Mouse (Mus musculus) embryo, embryonic 10.5 days (tissue): Measurements from ENCODE around the gene Arpc3.

Experiments
- DNase-seq: peaks from one replicate; pipeline ENCODE4 v3.0.0-alpha.2; 2015; ENCODE audit warnings: low spot score

The Arpc3 gene

DNA sequence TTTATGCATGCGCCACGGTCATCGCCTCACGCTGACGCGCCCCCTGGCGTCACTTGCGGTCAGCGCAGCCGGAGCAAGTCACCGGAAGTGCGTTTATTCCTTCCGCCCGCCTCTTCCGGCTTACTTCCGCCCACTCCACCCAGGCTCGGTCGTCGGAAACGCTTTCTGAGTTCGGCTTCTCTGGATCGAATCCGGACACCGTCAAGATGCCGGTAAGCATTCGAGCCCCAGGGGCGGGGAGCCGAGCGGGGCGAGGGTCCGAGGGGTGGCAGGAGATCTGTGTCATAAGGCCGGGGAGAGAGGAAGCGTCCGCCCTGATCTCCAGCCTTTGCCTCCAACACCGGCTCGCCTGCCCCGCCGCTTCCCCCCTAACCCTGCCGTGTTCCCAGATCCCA is at the start of gene Arpc3:
Arpc3 (plus strand) TSS at position 93 of the 395 bp plus-strand sequence.
- DNase-seq = peak; percentile 92

DNA sequence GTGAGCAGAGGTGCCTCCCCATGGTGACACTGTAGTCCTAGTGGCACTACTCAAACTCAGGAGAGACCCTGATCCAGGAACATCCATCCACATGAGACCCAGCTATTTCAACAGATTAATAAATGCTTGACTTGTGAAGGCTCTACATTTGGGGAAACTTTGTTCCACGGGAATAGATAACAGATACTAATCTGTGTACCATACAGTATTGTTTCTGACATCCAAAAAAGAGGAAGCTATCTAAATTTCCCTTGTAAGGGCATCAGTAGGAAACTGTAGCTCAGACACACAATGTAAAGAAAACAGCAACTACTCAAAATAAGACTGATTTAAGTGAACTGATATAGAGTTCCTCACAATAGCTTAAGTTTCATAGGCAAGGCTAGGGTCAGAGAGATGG is 48.8 kb upstream of the Arpc3 start:
- DNase-seq = no peak

DNA sequence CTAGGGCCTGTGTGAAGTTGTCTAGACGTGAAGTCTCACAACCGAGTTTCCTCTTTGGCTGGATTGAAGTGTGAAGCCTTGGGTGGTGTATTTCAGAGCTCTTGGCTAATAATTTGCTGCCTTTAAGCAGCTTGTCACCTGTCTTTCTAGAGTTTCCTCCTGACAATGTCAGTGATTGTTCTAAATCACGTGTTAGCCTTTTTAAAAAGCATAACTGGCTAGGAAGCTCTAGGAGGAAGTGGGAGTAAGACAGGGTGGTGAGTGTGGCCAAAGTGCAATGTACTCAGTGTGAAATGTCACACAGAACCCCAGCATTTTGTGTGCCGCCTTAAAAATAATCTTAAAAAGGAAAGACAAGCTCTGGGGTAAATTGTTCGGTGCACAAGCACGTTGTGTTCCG is 47.9 kb upstream of the Arpc3 start:
- no peak for DNase-seq

DNA sequence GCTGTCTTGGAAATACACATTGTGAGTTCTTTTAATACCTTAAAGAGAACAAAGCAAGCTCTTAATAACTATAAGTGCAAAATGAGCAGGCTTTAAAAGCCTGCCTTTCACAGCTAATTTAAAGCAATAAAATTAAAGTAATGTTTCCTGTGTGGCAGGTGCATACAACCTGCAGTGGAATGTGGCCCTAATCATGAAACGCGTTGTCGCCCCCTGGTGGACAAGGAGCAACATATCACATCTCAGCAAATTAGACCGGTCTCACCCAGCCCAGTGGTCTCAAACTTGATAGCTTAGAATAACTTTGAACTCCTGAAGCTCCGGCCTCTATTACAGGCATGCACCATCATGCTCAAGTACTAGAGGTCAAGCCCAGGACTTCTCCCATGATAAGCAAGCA is 47.4 kb upstream of the Arpc3 start:
- DNase-seq = peak; percentile 88

DNA sequence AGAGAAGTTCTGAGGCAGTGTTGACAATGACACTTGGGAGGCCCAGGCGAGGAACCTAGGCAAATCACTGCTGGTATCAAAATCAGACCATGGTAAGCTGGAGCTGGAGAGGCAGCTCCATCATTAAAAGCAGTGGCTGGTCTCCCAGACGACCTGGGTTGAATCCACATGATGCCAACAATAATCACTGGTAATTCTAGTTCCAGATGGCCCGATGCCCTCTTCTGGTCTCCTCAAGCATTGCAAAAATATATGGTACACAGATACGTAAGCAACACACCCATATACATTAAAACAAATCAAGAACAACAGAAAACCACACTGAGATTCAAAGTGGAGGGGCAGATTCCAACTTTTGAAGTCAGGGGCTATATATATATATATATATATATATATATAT is 45.9 kb upstream of the Arpc3 start:
- DNase-seq = no peak

DNA sequence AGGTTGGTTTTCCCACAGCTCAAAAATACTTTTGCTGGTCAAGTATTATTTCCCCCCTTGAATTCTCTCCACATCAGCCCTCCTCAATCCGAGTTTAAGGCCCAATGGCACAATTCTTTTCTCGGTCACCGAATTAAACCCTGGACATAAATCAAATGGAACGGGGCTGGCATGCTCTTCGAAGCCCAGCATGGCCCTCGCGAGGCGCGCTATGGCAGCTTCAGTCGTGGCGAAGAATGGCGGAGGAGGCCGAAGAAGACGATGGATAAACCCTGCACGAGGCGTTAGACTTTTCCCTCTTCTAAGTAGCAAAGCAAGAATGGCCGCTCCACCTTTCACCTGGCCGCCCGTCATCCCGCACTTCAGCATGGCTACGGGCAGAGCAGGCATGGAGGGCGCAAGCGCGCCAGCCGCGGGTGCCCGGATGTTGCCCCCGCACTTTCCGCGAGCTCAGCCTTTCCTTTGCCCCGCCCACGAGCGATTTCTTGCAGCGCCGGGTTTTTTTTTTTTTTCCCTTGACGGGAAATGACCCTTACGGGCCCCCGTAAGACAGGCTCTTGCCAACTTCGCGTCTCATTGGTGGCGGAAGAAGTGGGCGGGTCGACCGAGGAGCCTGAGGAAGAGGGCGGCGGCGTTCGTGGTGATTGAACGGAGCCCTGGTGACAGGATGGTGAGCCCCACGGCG is 37.7 kb upstream of the Arpc3 start, which contains the start of the genes Rad9b and Vps29:
Rad9b (minus strand) TSS at position 427 of the 685 bp plus-strand sequence.
Vps29 (plus strand) TSS at position 563 of the 685 bp plus-strand sequence.
- DNase-seq = peak; percentile 100

DNA sequence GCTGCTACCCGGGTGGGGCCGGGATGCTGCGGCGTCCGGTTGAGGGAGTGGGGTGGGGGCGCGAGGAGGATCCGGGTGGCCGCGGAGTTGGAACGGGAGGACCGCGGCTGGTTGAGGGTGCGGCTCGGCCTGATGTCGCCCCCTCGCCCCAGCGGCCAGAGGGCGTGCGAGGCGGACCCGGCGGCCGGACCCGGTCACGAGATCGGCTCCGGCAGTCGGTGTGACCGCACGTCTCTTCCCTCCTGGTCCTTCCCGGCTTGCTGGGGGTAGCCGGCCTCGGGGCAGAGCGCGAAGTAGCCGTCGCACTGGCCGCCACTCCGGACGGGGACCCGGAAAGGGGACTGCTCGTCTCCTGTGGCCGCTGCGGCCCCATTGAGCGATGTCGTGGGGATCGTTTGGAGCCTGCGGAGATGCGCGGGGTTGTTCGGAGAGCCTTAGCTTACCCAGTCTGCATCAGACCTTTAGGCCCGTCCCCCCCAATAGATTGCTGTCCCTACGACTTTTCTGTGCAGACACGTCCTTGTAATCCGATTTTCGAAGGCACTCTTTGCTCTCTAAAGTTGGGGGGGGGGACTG is 37.1 kb upstream of the Arpc3 start:
- DNase-seq = no peak

DNA sequence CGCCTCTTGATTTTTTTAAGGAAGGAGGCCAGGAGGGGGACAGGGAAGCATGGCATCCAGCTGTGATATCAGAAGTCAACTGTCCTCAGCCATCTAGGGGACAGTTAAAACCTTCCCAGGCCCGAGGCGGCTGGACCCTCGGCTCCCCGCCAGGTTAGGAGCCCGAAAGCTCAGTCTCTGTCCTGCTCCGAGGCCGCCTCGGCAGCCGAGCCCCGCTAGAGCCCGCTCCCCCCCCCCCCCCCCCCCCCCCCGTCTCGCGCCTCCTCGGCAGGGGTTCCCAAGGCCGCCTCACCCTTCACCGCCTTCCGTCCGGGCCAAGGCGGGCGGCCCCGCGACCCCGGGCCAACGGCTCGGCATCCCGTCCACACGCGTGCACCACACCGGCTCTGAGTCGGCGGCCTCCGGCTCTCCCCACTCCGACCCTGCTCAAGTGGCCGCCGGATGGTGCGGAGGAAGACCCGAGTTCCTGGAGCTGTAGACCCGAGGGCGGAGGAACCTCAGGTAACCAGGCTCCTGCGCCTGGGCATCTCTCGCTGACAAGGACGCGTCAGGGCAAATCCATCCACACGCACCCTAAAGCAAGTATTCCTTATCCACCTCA is 20.0 kb upstream of the Arpc3 start, which contains the start of gene Gpn3:
Gpn3 (plus strand) TSS at position 286 of the 601 bp plus-strand sequence.
- peak; percentile 52 for DNase-seq

DNA sequence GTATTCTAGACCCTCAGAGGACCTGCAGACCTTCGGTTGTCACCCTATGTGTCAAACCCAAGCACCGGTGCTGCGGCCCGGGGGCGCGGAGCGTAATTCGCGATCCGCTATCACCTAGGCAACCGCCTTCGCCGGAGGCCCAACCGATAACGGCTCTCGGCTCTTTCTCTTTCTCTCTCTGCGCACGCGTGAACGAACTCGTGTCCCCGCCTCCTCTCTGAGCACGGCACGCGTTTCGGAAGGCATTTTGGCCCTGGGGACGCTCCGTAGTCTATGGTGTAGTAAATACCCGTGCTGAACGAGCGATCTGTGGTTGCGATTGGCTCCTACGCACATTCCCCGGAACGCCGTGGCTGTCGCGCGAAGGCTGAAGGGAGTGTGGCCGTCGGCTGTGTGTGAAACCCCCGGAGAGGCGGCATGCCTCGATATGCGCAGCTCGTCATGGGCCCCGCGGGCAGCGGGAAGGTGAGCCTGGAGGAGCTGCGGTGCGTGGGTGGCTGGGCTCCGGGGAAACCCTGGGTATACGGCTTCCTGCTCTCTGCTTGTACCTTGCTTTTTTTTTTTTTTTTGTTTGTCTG is 19.4 kb upstream of the Arpc3 start, which contains the start of gene Fam216a:
Fam216a (minus strand) TSS at position 173 of the 578 bp plus-strand sequence.
- peak; percentile 100 for DNase-seq

DNA sequence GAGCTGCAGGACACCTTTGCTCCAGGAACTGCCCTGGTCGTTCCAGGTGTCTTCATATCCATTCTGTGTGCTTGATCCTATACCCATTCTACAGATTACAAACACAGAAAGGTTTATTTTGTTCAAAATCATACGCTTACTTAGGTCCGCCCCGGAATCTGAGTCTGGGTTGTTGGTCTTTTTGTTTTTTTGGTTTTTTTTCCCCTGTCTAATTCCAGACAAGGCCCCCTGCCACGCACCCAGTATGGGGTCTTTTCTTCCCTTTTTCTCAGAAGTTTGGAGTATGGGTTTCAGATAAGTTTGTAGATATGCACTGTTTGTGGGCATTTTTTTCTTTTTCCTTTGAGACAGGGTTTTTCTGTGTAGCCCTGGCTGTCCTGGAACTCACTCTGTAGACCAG is 18.8 kb upstream of the Arpc3 start:
- no peak for DNase-seq

DNA sequence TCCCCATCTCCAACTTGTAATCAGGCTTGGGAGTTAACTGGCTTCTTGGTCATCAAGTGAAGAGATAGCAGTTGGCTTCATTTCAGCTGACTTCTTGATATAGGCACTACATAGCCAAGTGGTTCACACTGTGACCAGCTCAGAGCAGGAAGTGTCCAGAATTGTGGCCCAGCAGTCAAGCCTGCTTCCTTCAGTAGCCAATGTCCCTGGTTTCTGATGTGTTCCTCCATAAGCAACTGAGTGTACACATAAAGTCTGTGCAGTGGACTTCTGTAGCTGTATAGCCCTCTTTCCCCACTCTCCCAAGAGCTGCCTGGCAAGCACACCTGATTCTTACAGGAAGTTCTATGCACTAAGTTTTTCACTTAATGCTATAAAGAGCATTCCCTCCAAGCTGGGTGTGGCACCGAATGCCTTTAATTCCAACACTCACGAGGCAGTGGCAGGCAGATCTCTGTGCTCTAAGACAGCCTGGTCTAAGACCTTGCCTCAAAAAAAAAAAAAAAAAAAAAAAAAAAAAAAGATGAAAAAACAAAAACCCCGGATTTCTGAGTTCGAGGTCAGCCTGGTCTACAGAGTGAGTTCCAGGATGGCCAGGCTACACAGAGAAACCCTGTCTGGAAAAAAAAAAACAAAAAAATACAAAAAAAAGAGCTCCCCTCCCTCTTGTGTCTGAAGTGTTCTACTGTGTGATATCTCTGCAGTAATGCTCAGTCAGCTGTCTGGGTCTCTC is 14.4 kb upstream of the Arpc3 start:
- no peak for DNase-seq

DNA sequence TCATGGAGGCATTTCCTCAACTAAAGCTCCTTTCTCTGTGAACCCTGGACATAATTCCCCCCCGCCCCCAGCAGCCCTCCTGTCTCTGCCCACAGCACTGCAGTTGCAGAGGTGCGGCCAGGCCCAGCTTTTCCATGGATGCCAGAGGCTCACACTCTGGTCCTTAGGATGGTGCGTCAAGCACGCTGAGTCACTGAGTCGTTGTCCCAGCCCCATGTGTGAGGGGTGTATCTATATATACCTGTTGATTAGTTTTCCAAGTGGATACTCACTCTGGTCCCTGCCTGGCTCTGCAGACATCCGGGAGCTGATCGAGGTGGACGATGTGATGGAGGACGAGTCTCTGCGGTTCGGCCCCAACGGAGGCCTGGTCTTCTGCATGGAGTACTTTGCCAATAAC is 13.5 kb upstream of the Arpc3 start:
- DNase-seq = no peak

DNA sequence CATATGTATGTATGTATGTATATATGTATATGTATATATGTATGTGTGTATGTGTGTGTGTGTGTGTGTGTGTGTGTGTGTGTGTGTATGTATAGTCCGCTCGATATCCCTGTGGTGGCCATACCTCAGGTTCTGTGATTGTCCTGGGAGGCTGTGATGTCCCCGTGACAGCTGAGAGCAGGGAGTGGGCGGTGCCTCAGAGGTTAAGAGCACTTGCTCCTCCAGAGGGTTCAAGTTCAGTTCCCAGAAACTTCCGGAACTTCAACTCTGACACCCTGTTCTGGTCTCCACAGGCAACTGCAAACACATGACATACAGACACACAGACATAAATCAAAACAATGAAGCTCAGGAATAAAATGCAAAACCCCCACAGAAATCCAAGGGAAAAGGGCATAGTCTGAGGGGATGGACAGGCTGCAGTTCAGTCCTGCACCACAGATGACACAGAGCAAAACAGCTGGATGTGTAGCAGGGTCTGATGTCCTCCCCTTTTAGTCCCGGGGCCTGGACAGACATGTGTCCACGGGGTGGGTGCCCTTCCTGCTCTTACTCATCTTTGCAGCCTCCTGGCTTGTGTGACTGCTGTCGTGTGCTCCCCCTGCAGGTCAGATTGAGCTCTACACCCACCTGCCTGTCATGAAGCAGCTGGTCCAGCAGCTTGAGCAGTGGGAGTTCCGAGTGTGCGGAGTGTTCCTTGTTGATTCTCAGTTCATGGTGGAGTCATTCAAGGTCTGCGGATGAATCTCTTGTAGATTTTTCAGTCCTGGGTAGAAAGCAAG is 12.1 kb upstream of the Arpc3 start:
- peak; percentile 85 for DNase-seq

DNA sequence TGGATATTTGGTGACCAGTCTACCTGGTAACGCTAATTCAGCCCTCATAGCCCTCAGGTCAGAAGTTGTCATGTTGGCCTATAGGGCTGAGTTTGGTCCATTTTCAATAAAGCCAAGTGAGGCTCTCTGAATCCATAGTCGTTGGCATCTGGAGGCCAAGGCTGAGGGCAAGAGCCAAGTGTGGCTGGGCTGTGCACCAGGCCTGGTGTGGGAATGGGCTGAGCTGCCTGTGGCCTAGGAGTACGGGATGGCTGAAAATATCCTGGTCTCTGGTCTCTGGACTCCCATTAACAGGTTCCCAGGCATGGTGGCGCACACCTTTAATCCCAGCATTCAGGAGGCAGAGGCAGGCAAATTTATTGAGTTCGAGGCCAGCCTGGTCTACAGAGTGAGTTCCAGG is 1.7 kb upstream of the Arpc3 start:
- DNase-seq = no peak

DNA sequence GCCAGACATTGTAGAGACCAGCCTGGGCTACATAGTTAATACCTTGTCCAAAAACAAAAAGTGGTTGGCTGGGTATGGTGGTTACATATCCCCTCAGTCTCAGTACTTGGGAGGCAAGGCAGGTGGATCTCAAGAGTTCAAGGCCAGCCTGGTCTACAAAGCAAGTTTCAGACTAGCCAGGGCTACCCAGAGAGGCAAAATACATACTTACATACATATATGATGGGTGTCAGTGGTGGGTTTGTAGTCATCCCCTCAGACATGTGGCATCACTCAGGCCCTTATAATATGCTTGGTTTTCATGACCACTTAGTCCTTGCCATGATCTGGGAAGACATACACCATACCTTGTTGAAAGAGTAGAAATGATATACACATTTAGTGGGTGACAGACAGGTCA is 1.0 kb upstream of the Arpc3 start:
- no peak for DNase-seq

DNA sequence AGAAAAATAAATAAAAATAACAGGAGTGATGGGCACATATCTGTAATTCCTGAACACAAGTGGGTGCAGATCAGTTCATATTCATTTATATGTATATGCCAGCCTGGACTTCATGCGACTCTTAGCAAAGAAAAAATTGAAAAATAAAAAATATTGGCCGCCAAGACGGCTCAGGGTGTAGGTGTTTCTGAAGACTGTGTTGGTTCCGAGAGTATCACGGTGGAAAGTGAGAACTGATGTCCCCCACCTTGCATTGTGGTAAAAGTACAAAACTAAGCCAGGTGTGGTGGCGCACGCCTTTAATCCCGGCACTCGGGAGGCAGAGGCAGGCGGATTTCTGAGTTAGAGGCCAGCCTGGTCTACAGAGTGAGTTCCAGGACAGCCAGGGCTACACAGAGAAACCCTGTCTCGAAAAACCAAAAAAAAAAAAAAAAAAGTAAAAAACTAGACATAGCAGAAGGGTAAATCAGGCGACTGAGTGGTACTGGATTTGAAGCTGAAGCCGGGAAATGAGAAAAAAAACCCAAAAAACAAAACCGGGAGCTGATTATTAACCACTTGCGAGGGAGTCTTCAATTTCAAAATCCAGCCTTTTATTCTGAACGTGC is 396 bp upstream of the Arpc3 start:
- no peak for DNase-seq

DNA sequence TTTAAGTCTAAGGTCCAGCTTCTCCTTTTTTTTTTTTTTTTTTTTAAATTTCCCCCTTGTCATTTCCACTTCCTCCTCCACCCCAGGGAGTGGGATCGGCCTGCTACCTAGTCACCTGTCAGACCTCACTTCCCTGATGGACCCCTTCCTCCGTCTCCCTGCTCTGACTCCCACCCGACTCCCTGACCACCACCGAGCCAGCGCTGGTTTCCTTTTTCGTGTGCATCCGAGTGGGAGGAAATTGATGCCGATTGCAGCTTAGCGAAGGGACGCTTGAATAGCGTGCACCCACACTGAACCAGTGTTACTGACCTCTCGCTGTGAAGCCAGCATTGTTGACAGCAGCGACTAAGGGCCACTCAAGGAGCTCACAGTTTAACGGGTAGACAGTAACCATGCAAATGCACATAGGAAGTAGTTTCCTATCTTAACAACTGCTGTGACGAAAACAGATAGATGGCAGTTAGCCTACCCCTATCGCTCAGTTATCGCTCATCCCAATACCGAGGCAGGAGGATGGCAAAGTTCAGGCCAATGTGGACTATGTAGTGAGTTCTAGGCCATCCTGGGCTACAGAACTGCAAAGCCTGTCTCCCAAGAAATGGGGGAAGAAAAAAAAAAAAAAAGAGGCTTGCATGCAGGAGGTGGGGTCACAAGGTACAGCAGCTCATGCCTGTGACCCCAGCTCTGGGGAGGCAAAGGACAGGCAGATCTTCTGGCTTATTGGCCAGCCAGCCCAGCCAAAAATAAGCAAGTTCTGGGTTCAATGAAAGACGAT is 738 bp downstream of the Arpc3 start:
- DNase-seq = no peak

DNA sequence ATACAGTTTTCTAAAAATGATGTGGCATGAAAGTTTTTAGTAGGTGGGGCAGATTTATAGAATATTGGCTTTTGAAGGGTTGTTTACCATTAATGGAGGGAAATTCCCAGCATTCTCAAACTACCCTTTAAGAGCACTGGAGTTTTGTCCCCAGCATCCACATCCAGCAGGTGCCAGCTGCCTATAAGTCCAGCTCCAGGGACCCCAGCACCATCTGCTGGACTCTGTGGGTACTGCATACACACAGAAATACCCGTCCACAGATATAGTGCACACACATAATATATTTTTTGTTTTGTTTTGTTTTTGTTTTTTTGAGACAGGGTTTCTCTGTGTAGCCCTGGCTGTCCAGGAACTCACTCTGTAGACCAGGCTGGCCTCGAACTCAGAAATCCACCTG is 2.2 kb downstream of the Arpc3 start:
- peak; percentile 83 for DNase-seq

DNA sequence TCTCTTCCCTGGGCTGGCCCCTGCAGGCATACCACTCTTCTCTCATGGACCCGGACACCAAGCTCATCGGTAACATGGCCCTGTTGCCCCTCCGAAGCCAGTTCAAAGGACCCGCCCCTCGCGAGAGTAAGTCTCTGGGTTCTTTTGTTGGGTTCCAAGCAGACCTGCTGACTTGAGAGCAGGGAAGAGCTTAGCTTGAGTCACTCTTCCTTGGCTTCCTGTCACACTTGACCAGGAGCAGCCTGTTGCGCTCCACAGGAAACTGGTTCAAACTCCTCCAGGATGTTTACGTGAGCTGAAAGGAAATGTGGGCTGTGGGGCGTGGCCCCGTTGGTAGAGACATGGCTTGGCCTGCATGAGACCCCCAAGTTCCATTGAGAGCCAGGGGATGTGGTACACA is 5.1 kb downstream of the Arpc3 start:
- DNase-seq = no peak

DNA sequence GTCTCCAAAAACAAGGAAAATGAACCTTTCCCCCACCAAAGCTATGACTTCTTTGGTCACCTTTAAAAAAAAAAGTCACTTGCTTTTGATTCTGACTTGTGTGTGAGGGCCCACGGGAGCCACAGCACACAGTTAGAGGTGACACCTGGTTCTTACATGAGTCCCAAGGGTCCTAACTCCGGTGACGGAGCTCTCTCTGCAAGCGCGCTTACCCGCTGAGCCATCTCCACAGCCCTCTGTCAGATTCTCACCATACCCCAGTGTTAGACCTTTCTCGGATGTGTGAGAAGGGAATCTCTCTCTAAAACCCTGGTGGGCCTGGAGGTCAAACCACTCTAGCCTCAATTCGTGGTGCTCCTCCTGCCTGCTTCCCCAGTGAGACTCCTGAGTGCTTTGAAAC is 5.8 kb downstream of the Arpc3 start:
- no peak for DNase-seq
